Mouse (Mus musculus) testis, adult 2 months (tissue): ENCODE data around the gene Epb41. TPM values are rescaled to one million over a fixed set of nuclear protein-coding genes. Genes with fewer than 3 reads are reported as not detected.

ENCODE experiments used
- H3K27ac ChIP-seq: fragments of 200-500 bp; 2 replicates; pipeline ENCODE4 v1.5.1; 2012; ENCODE audit warnings: low read depth, low read length; ENCODE audit not compliant: control insufficient read depth, insufficient read depth
- H3K27me3 ChIP-seq: fragments of 200-500 bp; 2 replicates; pipeline ENCODE4 v1.6.1; 2012; ENCODE audit warnings: mild to moderate bottlenecking, low read length, moderate library complexity; ENCODE audit not compliant: control insufficient read depth, insufficient read depth
- H3K36me3 ChIP-seq: fragments of 200-500 bp; 2 replicates; pipeline ENCODE4 v1.6.1; 2012; ENCODE audit warnings: mild to moderate bottlenecking, low read length; ENCODE audit not compliant: control insufficient read depth, insufficient read depth
- H3K4me1 ChIP-seq: fragments of 200-500 bp; 2 replicates; pipeline ENCODE4 v1.6.1; 2012; ENCODE audit warnings: low read length; ENCODE audit not compliant: control insufficient read depth, insufficient read depth
- H3K4me3 ChIP-seq: fragments of 200-500 bp; 2 replicates; pipeline ENCODE4 v1.5.1; 2012; ENCODE audit warnings: low read depth, mild to moderate bottlenecking, low read length, moderate library complexity, mixed read lengths; ENCODE audit not compliant: control insufficient read depth
- CTCF ChIP-seq: fragments of 200-500 bp; IDR thresholded peaks from 2 replicates; pipeline ENCODE4 v1.5.1; 2012; ENCODE audit warnings: low read depth, mild to moderate bottlenecking, inconsistent platforms, low read length, moderate library complexity; ENCODE audit not compliant: control insufficient read depth, insufficient read depth, insufficient replicate concordance
- POLR2A ChIP-seq: fragments of 200-500 bp; IDR thresholded peaks from 2 replicates; pipeline ENCODE4 v1.6.1; 2012; ENCODE audit warnings: low read depth, mild to moderate bottlenecking, inconsistent platforms, low read length, moderate library complexity; ENCODE audit not compliant: control insufficient read depth
- polyA plus RNA-seq: library from polyadenylated mRNA; depleted of rRNA; stranded (reverse); fragments of >200 nt; gene quantifications from 2 replicates; pipeline ENCODE4 v1.2.3, GENCODE M21; 2012

Gene Epb41
- polyA plus RNA-seq, 1 experiment = 8.7 TPM

DNA sequence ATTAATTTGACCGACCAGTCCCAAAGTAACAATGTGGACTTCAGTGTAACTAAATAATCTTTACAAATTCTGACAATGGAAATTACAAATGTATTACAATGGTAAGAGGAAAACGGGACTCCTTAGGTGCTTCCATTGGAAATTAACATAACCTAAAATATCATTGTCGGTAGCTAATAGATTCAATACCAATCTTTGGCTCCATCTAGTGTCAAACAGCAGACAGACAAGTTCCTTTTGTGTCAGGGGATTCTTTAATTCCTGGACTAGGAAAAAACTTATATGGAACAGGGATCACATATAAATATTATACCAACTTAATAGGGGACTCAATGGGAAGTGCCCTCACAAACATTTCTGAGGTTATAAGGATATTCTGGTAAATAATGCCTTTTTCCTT lies 26.0 kb upstream of the Epb41 start:
- H3K27me3 ChIP-seq = no peaks in the 10 kb centered on the region
- TF ChIP-seq POLR2A = no peak
- TF ChIP-seq CTCF = no peak
- no peaks in the 10 kb centered on the region for H3K36me3 ChIP-seq
- no peak overlapping the region for H3K4me3 ChIP-seq
- H3K27ac ChIP-seq = no peak overlapping the region
- no peaks in the 10 kb centered on the region for H3K4me1 ChIP-seq

GRCm38 (mm10) chr4:132099548-132099947 lies 24.4 kb upstream of the Epb41 start:
- Histone ChIP-seq H3K27me3 (no peaks in the 10 kb centered on the region), H3K4me3 (no peak overlapping the region), H3K27ac (no peak overlapping the region), H3K4me1 (no peaks in the 10 kb centered on the region), H3K36me3 (no peaks in the 10 kb centered on the region)
- no peak for TF ChIP-seq POLR2A
- no peak for TF ChIP-seq CTCF

DNA sequence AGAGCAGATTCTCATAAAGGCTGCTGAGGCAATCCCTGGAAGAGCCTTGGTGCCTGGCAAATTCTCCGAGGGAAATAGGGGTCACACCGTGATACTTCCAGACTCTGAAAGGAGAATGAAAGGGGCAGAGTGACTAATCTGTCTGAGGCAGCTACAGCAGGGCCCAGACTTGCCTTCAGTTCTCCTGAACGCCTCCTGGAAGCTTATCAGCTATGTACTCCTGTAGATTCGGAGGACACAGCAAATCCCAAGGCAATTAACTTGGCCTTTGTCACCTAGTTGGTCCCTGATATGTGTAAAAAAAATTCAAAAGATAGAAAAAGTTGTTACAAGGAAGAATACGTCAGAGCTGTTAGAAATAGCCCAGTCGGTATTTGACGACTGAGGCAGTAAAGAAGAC lies 19.9 kb upstream of the Epb41 start:
- TF ChIP-seq POLR2A = no peak
- no peak for TF ChIP-seq CTCF
- H3K4me3 ChIP-seq = no peak overlapping the region
- no peaks in the 10 kb centered on the region for H3K27me3 ChIP-seq
- H3K27ac ChIP-seq = no peak overlapping the region
- no peaks in the 10 kb centered on the region for H3K36me3 ChIP-seq
- no peaks in the 10 kb centered on the region for H3K4me1 ChIP-seq

GRCm38 (mm10) chr4:132093928-132094327 lies 18.8 kb upstream of the Epb41 start:
- Histone ChIP-seq H3K27ac (no peak overlapping the region), H3K4me1 (no peaks in the 10 kb centered on the region), H3K4me3 (no peak overlapping the region), H3K27me3 (no peaks in the 10 kb centered on the region), H3K36me3 (no peaks in the 10 kb centered on the region)
- no peak for TF ChIP-seq CTCF
- TF ChIP-seq POLR2A = no peak

DNA sequence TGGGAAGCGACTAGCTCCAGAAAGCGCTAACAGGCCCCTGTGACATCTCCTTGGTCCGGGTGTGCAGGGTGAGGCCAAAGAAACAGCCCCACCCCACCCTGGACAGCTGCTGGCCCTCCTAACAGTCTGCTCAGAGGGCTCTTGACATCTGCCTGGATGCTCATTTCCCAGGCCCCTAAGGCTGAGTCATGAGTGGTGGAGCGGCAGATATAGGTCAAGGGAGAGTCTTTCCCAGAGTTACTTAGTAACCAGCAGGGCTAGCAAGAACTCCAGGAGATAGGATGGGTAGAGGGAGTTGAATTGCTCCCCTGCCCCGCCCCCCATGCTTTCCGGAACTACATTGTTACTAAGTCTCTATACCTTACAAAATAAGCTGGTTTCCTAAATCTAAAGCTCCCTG lies 18.0 kb upstream of the Epb41 start:
- no peak for TF ChIP-seq POLR2A
- TF ChIP-seq CTCF = no peak

DNA sequence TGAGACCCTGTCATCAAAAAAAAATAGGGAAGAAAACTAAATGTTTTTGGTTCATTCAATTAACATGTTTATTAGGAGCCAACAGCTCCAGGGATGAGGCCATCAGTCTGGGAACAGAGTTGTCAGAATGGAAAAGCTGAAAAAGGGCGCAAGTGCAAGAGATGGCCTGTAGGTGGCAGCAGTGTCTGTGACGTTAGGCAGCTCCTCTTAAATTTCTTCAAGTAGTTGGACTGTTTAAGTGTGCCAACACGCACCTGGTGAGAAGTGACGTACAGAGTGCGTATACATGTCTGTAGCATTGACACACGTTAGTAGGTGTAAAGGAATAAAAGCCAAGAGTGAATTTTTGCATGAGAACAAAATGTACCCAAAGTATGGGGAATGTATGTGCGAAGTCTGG lies 13.8 kb upstream of the Epb41 start:
- Histone ChIP-seq H3K4me1 (no peaks in the 10 kb centered on the region), H3K4me3 (no peak overlapping the region), H3K27me3 (no peaks in the 10 kb centered on the region), H3K36me3 (no peaks in the 10 kb centered on the region), H3K27ac (no peak overlapping the region)
- TF ChIP-seq CTCF (peak; percentile 91), POLR2A (no peak)

More for the DNA sequence above, 18.0 kb upstream of the Epb41 start:
- no peaks in the 10 kb centered on the region for H3K36me3 ChIP-seq
- H3K4me3 ChIP-seq = no peak overlapping the region
- no peak overlapping the region for H3K27ac ChIP-seq
- H3K4me1 ChIP-seq = no peaks in the 10 kb centered on the region
- H3K27me3 ChIP-seq = no peaks in the 10 kb centered on the region

DNA sequence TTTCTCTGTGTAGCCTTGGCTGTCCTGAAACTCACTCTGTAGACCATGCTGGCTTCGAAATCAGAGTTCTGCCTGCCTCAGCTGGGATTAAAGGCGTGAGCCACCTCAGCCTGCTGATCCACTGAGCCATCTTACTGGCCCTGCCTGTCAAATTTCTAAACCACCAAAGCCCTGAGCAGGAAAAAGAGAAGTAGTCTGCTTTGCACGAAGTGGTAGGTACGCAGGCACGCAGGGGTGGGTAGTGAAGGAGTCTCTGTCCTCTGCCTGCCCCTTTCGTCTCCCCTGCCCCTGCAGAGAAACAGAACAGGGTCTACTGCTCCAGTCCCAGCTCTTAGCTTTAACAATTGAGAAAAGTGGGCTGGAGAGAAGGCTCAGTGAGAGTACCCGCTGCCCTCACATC lies 10.0 kb upstream of the Epb41 start:
- Histone ChIP-seq H3K4me1 (no peaks in the 10 kb centered on the region), H3K27ac (no peak overlapping the region), H3K27me3 (no peaks in the 10 kb centered on the region), H3K4me3 (no peak overlapping the region), H3K36me3 (no peaks in the 10 kb centered on the region)
- no peak for TF ChIP-seq CTCF
- no peak for TF ChIP-seq POLR2A

- Histone ChIP-seq H3K4me1 (peaks cover 8% of the 10 kb centered on the region), H3K4me3 (no peak overlapping the region), H3K36me3 (no peaks in the 10 kb centered on the region), H3K27me3 (no peaks in the 10 kb centered on the region), H3K27ac (no peak overlapping the region)
- no peak for TF ChIP-seq POLR2A
- TF ChIP-seq CTCF = no peak
These were observed 5.4 kb upstream of the Epb41 start for GRCm38 (mm10) chr4:132080492-132080983.
